Mouse (Mus musculus) spleen, adult 12 weeks (tissue): ENCODE data around the gene I0C0044D17Rik.
"Not testable (repeated sequence)": the region's sequence is repeated elsewhere in the genome, so short reads cannot be mapped to it uniquely, and the experiment has no call there.

ENCODE experiments used
- DNase-seq: peaks from one replicate; pipeline ENCODE4 v3.0.0; 2022; ENCODE audit warnings: low spot score

The I0C0044D17Rik gene

DNA sequence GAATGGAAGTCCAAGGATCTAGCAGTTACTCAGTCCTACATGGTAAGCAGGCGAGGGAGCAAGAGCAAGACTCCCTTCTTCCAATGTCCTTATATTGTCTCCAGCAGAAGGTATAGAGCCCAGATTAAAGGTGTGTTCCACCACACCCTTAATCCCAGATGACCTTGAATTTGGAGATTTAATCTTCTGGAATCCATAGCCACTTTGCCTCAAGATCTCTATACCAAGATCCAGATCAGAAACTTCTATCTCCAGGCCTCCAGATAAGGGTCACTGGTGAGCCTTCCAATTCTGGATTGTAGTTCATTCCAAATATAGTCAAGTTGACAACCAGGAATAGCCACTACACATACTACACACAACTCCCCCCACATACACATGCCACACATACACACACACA lies at the start of gene I0C0044D17Rik:
I0C0044D17Rik (minus strand) TSS at position 101 of the 400 bp plus-strand sequence.
- not testable (repeated sequence) for DNase-seq

DNA sequence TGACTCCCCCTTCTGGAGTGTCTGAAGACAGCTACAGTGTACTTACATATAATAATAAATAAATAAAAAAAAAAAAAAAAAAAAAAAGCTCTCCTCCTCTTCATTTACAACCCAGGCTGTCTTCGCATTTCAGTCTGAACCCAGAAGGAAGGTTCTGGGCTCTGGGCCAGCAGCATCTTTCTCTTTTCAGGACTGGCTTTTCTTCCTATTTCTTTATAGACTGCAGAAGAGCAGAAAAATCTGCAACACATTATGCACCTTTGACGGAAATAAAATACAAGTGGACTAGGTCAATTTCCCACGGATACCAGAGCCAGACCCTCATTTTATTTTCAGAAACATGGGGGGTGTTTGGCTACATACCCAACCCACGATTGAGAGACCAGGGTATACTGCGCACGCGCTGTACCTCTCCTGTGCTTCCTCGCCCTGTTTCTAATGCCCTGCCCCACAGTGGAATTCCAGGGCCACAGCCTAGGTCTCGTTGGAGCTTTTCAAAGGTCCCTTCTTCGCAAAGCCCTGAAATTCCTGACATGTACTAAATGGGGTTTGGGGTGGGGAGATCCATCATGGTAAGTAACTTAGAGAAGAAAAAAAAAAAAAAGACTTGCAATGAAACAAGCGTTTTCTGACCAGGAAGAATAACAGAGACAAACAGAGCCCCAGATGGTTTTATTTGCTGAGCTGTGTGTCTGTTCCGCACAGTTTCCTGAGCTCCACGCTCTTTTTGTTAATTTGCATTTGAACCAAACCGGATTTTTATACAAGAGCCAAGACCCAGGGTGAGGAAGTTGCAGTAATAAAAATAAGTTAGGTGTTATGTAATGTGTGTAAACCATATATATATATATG lies 42.0 kb upstream of the I0C0044D17Rik start:
- no peak for DNase-seq

GRCm38 (mm10) chr4:98864546-98864945 lies 40.9 kb upstream of the I0C0044D17Rik start:
- DNase-seq: no peak

DNA sequence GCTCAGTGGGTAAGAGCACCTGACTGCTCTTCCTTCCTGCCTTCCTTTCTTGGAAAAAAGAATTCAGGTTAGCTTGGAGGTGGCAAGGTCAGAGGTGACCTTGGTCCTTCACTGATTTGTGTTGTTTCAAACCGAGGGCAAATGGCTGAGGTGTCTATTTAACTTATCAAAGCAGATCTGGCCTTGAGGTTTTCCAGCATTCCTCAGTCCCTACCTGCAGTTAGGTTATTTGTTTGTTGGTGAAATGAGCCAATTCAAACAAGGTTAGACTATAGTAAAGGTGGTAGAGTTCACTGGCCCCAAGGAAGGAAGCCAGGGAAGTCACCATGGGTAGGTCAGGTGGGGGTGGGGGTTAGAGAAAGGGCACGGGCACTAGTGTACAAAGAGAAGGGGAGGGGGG lies 40.5 kb upstream of the I0C0044D17Rik start:
- no peak for DNase-seq

DNA sequence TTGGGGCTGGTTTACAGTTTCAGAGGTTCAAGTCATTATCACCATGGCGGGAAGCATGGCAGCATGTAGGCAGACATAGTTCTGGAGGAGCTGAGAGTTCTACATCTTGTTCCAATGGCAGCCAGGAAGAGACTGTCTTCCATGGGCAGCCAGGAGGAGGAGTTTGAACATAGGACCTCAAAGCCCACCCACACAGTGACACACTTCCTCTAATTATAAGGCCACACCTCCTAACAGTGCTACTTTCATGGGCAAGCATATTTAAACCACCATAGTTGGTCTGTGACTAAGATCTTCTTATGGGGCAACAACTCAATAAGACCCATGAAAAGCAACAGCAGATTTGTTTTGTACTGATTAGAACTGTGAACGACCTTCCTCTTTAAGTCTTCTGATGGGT lies 39.8 kb upstream of the I0C0044D17Rik start:
- DNase-seq: no peak

- DNase-seq: no peak
These were observed 34.7 kb upstream of the I0C0044D17Rik start for GRCm38 (mm10) chr4:98858151-98858855.

DNA sequence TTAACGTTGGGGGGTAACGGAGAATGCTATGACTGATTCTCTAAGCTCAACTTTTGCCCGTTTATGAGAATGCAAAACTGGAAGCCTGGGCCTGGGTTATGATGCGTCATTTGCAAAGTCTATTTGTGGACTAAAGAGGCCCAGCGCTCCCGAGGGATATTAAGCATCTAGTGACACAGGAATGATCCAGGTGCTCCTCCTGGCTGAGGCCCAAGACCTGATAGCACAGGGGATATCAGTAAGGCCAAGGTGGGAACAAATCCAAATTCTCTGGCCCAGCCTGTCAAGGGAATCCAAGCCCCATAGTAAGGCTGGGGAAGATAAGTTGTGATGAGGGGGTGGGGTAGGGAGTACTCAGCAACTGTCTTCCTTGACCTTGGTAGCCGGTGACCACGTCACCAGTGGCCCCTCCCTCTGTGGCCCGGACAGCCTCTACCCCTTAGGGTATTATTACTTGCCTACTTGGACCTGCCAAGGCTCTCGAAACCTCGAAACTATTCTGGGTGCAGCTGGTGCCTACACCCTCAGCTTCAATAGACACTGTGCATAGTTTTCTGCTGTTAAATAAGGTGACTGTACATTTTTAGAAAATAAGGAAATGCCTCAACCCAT lies 33.5 kb upstream of the I0C0044D17Rik start:
- DNase-seq: no peak

DNA sequence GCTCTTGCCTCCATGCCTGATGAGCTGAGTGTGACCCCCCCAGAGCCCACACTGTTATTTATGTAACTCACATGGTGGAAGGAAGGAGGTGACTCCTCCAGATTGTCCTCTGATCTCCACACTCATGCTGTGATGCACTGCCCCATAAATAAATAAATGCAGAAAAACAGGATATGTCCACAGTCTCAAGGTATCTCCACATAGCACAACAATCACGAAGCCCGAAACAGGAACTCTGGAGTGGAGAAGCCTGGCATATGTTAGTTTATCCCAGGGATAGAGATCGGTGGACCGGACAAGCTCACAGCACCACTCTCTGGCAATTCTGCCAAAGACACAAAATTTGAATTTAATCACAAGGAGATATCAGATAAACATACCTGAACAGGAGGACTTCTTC lies 30.3 kb upstream of the I0C0044D17Rik start:
- DNase-seq: no peak

DNA sequence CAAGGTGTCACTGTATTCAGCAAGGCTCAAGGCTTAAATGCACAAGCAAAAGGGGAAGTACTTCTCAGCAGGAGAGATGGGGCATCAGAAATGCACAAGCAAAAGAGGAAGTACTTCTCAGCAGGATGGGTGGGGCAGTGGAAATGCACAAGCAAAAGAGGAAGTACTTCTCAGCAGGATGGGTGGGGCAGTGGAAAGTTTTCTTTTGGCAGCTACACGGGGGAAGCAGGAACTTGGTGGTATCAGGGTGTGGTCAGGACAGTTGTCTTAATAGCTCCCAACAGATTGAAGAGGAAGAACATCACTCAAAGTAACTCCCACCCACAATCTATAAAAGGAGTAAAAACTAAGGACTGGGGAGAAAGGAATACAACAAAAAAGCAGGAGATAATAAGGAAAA lies 26.8 kb upstream of the I0C0044D17Rik start:
- not testable (repeated sequence) for DNase-seq

DNA sequence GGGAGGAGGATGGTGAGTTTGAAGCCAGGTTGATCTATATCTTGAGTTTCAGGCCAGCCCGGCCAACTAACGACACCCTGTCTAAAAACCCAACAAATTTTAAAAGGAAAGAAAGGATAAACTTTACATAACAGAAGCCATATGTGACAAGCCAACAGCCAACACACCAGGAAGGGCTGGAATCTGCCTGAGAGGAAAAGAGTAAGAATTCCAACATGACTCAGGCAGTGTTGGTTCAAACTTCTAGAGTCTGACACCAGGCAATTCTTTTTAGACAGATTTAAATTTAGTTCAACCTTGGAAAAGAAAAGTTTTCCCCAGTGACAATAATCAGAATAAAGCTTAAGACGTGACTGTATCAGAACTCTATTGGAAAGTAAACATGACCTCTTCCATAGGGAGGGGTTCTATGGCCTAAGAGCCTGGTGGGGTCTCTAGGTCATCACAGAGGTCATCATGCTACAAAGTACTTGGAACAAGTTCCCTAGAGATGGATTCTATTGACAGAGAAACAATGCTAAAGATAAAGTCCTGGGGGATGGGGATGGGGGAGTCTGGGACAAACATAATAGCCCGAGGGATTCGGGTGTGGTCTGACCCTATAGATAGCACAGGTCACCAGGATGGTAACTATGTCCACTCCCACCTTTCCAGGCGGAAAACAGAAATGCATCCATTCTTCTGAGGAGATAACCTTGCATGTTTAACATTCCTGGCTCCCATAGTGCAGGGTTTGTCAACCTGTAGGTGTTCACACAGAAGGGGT lies 23.7 kb upstream of the I0C0044D17Rik start:
- no peak for DNase-seq

DNA sequence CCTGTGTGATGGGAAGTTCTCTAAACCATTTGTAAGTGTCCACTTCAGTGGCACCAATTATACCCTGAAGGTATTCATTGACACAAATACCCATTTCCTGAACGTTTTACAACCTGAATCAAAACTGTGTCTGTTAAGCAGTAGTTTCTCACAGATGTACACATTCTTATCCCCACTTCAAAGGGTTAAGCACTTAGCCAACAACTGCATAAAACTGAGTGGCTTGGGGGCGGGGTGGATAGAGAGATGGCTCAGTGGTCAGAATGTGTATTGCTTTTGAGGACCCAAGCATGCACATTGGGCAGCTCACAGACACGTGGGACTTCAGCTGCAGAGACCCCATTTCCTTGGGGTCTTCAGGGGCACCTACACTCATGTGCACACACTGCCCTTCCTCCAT lies 22.8 kb upstream of the I0C0044D17Rik start:
- no peak for DNase-seq

DNA sequence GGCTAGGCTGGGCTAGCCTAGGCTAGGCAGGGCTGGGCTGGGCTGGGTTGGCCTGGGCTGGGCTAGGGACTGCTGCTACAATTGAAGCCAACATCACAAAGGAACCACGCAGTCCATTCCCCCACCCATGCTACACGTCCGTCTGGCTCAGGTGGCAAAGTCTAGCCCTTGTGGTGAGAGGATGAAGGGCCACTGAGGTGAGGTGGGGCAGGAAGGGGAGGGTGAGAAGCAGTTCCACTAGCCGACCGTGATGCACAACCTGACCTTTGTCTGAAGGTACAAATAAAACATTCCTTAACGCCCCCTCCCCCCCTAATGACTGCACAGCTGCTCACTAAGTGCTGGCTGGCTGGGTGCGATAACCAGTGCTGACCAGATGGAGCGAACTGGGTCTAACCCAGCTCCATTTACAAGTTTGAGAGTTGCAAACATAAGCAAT lies 22.1 kb upstream of the I0C0044D17Rik start:
- DNase-seq: no peak

GRCm38 (mm10) chr4:98845201-98845600 lies 21.6 kb upstream of the I0C0044D17Rik start:
- no peak for DNase-seq

DNA sequence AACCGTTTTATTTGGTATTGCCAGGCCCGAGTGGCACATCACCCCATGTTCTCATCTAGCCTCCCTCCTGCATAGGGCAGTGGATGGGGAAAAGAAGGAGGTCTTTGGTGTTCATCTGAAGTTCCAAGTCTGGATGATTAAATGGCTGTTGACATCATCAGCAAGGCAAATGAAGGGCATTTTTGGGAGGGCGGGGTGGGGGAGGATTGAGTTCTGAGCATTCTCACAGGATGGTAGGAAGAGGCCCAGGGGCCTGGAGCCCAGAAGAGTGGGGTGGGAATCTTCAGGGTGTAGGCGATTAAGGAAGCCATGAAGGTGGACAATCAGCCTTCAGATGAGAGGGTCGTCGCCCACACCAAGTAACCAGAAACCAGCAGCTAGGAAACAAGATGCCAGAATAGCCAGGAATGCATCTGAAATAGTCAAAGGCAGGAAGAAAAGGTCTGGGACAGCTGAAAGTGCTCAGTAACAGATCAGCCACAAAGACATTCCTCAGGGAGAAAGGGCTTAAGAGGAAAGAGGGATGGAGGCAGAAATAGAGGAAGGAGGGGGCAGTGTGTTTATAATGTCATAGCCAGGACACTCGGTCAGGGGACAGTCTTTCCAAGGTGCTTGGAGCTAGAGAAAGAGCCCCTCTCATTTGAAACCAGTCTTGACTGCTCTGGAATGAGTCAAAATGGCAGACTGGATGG lies 20.4 kb upstream of the I0C0044D17Rik start:
- DNase-seq: no peak

DNA sequence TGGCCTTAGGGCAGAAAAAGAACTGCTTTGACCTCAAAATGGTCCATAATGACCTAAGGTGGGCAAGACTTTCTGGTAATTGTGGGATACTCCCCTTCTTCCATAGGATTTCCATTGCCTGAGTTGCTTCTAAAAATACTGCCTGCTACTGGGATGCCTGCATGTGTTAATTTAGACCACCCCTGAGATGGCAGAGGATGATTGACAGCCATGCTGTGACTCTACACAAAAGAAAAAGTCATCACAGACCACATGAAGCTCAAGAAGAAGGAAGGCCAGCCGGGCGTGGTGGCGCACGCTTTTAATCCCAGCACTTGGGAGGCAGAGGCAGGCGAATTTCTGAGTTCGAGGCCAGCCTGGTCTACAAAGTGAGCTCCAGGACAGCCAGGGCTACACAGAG lies 17.6 kb upstream of the I0C0044D17Rik start:
- not testable (repeated sequence) for DNase-seq

DNA sequence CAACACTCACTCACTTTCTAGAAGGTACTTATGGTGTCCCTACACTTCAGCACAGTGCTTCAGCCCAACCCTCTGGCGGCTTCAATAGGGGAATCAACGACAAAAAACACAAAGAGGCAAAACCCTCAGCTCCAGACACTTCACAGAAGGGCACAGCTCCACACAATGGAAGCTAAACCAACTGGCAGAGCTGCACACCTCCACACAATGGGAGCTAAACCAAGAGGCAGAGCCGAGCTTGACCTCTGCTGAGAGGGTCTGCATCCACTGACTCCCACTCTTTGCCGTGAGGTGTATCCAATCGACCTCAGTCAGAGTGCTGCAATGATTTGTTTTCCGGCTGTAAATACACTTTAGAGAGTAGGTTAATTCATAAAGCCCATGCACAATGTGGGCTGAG lies 16.9 kb upstream of the I0C0044D17Rik start:
- DNase-seq: no peak

DNA sequence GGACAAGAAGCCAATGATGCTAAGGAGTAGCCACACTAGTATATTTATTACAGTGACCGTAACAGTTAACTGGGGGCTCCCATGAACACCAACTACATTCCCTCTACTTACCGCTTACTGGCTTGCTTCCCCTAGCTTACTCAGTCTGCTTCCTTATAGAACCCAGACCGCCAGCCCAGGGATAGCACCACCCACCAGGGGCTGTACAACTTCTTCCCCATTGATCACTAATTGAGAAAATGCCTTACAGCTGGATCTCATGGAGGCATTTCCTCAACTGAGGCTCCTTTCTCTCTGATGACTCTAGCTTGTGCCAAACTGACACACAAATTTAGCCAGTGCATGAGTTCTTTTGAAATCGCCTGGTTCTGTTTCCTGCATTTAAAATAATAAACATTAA lies 15.3 kb upstream of the I0C0044D17Rik start:
- DNase-seq: no peak

DNA sequence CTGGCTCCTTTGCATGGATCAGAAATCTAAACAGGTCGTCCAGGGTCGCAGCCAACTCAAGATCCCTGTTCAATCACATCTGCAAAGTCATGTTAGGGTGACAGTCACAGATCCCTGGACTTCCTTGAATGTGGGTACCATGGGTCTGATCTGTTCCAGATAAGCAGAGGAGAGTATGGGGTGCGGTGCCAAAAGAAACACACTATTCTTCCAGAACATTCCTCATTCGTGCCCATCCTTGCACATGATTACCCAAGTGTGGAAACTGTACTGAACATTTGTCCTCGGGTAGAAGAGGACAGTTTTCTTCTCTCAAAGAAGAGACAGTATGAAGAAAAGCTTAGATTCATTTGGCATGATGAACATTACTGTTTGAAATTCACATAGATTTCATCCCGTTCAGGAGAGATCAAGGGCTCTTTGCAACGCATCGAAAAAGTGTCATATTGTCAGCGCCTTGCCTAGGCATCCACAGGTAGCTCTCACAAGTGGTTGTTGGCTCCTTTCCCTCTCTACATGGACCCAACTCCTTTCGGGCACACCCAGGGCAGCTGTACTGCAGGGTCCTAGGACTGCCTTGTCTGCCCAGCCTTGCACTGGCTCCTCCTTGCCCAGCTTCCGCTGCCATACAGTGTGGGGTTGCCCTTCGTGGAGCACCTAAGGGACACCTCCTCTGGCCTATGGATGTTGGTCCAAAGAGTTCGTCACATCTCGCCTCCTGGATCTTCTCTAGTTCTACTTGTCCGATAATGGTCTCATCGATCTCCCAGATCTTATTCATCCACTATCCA lies 14.3 kb upstream of the I0C0044D17Rik start:
- no peak for DNase-seq

GRCm38 (mm10) chr4:98836519-98836918 lies 12.9 kb upstream of the I0C0044D17Rik start:
- no peak for DNase-seq

GRCm38 (mm10) chr4:98834782-98835181 lies 11.1 kb upstream of the I0C0044D17Rik start:
- no peak for DNase-seq

DNA sequence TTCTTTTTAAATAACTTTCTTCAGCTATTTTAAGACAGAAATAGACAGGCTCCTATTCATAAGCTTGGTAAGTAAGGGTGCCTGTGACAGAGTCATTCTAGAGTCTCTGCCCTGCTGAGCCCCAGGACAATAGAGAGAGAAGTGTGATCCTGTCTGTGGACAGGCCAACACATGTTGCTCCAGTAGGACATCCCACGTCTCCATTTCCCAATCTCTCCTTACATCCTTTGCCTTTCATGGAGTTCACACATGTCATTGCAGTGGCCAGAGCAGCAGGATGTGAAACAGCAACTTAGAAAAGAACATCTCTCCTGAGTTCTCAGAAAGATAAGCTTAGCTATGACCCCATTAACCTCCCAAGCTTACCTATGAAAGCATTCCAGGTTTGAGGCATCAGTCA lies 8.1 kb upstream of the I0C0044D17Rik start:
- DNase-seq: no peak
